Mouse (Mus musculus): ENCODE measurements at regions not wholly inside any gene's neighbourhood (a gene's known extent, or its start where the extent isn't known, plus 50 kb on each side); places are given as distances from the start of the nearest gene placed in this dataset.
"Not testable (repeated sequence)": the region's sequence is repeated elsewhere in the genome, so short reads cannot be mapped to it uniquely, and the experiment has no call there.

GRCm38 (mm10) chr9:94136444-94136843 is 401.4 kb downstream of the 1190002N15Rik start:
- Histone ChIP-seq H3K9ac (ENCODE audit: low read length) (no peak overlapping the region), H3K27me3 (ENCODE audit: control insufficient read depth, insufficient read depth, low read length) (no peaks in the 10 kb centered on the region), H3K4me3 (ENCODE audit: low read depth, low read length) (no peak overlapping the region), H3K9me3 (ENCODE audit: control insufficient read depth, low read length) (no peaks in the 10 kb centered on the region), H3K4me2 (no peak overlapping the region), H3K4me1 (ENCODE audit: control insufficient read depth, insufficient read depth, low read length) (no peaks in the 10 kb centered on the region), H3K36me3 (ENCODE audit: control insufficient read depth, insufficient read depth, low read length) (no peaks in the 10 kb centered on the region), H3K27ac (ENCODE audit: low read depth, low read length) (no peak overlapping the region)
- ATAC-seq (ENCODE audit: low FRiP score) (no peak), DNase-seq (ENCODE audit: low spot score, missing footprints) (no peak)
- WGBS, result 84% methylated on average over 1 of the region's 1 CpGs

GRCm38 (mm10) chr9:94133682-94134081 is 404.2 kb downstream of the 1190002N15Rik start:
- Histone ChIP-seq H3K9me3 (ENCODE audit: control insufficient read depth, low read length) (no peaks in the 10 kb centered on the region), H3K27ac (ENCODE audit: low read depth, low read length) (no peak overlapping the region), H3K9ac (ENCODE audit: low read length) (no peak overlapping the region), H3K27me3 (ENCODE audit: control insufficient read depth, insufficient read depth, low read length) (no peaks in the 10 kb centered on the region), H3K4me1 (ENCODE audit: control insufficient read depth, insufficient read depth, low read length) (no peaks in the 10 kb centered on the region), H3K4me3 (ENCODE audit: low read depth, low read length) (no peak overlapping the region), H3K4me2 (no peak overlapping the region), H3K36me3 (ENCODE audit: control insufficient read depth, insufficient read depth, low read length) (no peaks in the 10 kb centered on the region)
- ATAC-seq (ENCODE audit: low FRiP score) (no peak), DNase-seq (ENCODE audit: low spot score, missing footprints) (no peak)
- WGBS, result 91% methylated on average over 2 of the region's 2 CpGs

- Histone ChIP-seq H3K4me3 (ENCODE audit: low read depth, low read length) (no peak overlapping the region), H3K27ac (ENCODE audit: low read depth, low read length) (no peak overlapping the region), H3K36me3 (ENCODE audit: control insufficient read depth, insufficient read depth, low read length) (no peaks in the 10 kb centered on the region), H3K4me2 (no peak overlapping the region), H3K9ac (ENCODE audit: low read length) (no peak overlapping the region), H3K27me3 (ENCODE audit: control insufficient read depth, insufficient read depth, low read length) (no peaks in the 10 kb centered on the region), H3K4me1 (ENCODE audit: control insufficient read depth, insufficient read depth, low read length) (no peaks in the 10 kb centered on the region), H3K9me3 (ENCODE audit: control insufficient read depth, low read length) (no peaks in the 10 kb centered on the region)
- ATAC-seq (ENCODE audit: low FRiP score), result no peak
- WGBS, result 72% methylated on average over 1 of the region's 1 CpGs
- DNase-seq (ENCODE audit: low spot score, missing footprints), result no peak
Measured at GRCm38 (mm10) chr9:94131367-94131766, 406.5 kb downstream of the 1190002N15Rik start.

- Histone ChIP-seq H3K27me3 (ENCODE audit: control insufficient read depth, insufficient read depth, low read length) (no peaks in the 10 kb centered on the region), H3K9ac (ENCODE audit: low read length) (no peak overlapping the region), H3K27ac (ENCODE audit: low read depth, low read length) (no peak overlapping the region), H3K9me3 (ENCODE audit: control insufficient read depth, low read length) (no peaks in the 10 kb centered on the region), H3K36me3 (ENCODE audit: control insufficient read depth, insufficient read depth, low read length) (no peaks in the 10 kb centered on the region), H3K4me3 (ENCODE audit: low read depth, low read length) (no peak overlapping the region), H3K4me2 (no peak overlapping the region), H3K4me1 (ENCODE audit: control insufficient read depth, insufficient read depth, low read length) (no peaks in the 10 kb centered on the region)
- DNase-seq (ENCODE audit: low spot score, missing footprints) (no peak), ATAC-seq (ENCODE audit: low FRiP score) (no peak)
- 87% methylated on average over 5 of the region's 5 CpGs for WGBS
Measured at GRCm38 (mm10) chr9:94116961-94117360, 420.9 kb downstream of the 1190002N15Rik start.

- H3K36me3 ChIP-seq (ENCODE audit: control insufficient read depth, insufficient read depth, low read length); H3K27me3 ChIP-seq (ENCODE audit: control insufficient read depth, insufficient read depth, low read length); ATAC-seq (ENCODE audit: low FRiP score); H3K9me3 ChIP-seq (ENCODE audit: control insufficient read depth, low read length); H3K4me3 ChIP-seq (ENCODE audit: low read depth, low read length); H3K27ac ChIP-seq (ENCODE audit: low read depth, low read length); H3K4me2 ChIP-seq; H3K9ac ChIP-seq (ENCODE audit: low read length); DNase-seq (ENCODE audit: low spot score, missing footprints); H3K4me1 ChIP-seq (ENCODE audit: control insufficient read depth, insufficient read depth, low read length): not testable (repeated sequence)
- WGBS, result 80% methylated on average over 1 of the region's 1 CpGs
Measured at GRCm38 (mm10) chr9:94107701-94108100, 430.2 kb downstream of the 1190002N15Rik start.

- Histone ChIP-seq H3K4me2 (no peak overlapping the region), H3K4me3 (ENCODE audit: low read depth, low read length) (no peak overlapping the region), H3K27me3 (ENCODE audit: control insufficient read depth, insufficient read depth, low read length) (no peaks in the 10 kb centered on the region), H3K9ac (ENCODE audit: low read length) (no peak overlapping the region), H3K4me1 (ENCODE audit: control insufficient read depth, insufficient read depth, low read length) (no peaks in the 10 kb centered on the region), H3K9me3 (ENCODE audit: control insufficient read depth, low read length) (no peaks in the 10 kb centered on the region), H3K27ac (ENCODE audit: low read depth, low read length) (no peak overlapping the region), H3K36me3 (ENCODE audit: control insufficient read depth, insufficient read depth, low read length) (no peaks in the 10 kb centered on the region)
- no peak for DNase-seq (ENCODE audit: low spot score, missing footprints)
- no peak for ATAC-seq (ENCODE audit: low FRiP score)
- WGBS, result 92% methylated on average over 4 of the region's 4 CpGs
Measured at GRCm38 (mm10) chr9:94104669-94105068, 433.2 kb downstream of the 1190002N15Rik start.

- DNase-seq (ENCODE audit: low spot score, missing footprints), result no peak
- H3K27me3 ChIP-seq (ENCODE audit: control insufficient read depth, insufficient read depth, low read length), result no peaks in the 10 kb centered on the region
- H3K4me1 ChIP-seq (ENCODE audit: control insufficient read depth, insufficient read depth, low read length), result no peaks in the 10 kb centered on the region
- WGBS, result 79% methylated on average over 3 of the region's 3 CpGs
- no peak for ATAC-seq (ENCODE audit: low FRiP score)
- no peak overlapping the region for H3K4me3 ChIP-seq (ENCODE audit: low read depth, low read length)
- H3K4me2 ChIP-seq, result no peak overlapping the region
- no peaks in the 10 kb centered on the region for H3K9me3 ChIP-seq (ENCODE audit: control insufficient read depth, low read length)
- no peaks in the 10 kb centered on the region for H3K36me3 ChIP-seq (ENCODE audit: control insufficient read depth, insufficient read depth, low read length)
- H3K27ac ChIP-seq (ENCODE audit: low read depth, low read length), result no peak overlapping the region
- H3K9ac ChIP-seq (ENCODE audit: low read length), result no peak overlapping the region
Measured at GRCm38 (mm10) chr9:94101958-94102357, 435.9 kb downstream of the 1190002N15Rik start.

GRCm38 (mm10) chr9:94094800-94095199 is 443.1 kb downstream of the 1190002N15Rik start:
- Histone ChIP-seq H3K4me1 (ENCODE audit: control insufficient read depth, insufficient read depth, low read length) (no peaks in the 10 kb centered on the region), H3K9ac (ENCODE audit: low read length) (no peak overlapping the region), H3K4me2 (no peak overlapping the region), H3K27ac (ENCODE audit: low read depth, low read length) (no peak overlapping the region), H3K36me3 (ENCODE audit: control insufficient read depth, insufficient read depth, low read length) (no peaks in the 10 kb centered on the region), H3K9me3 (ENCODE audit: control insufficient read depth, low read length) (no peaks in the 10 kb centered on the region), H3K4me3 (ENCODE audit: low read depth, low read length) (no peak overlapping the region), H3K27me3 (ENCODE audit: control insufficient read depth, insufficient read depth, low read length) (no peaks in the 10 kb centered on the region)
- ATAC-seq (ENCODE audit: low FRiP score) (peak; percentile 68), DNase-seq (ENCODE audit: low spot score, missing footprints) (no peak)
- 31% methylated on average over 2 of the region's 2 CpGs for WGBS

GRCm38 (mm10) chr9:94091658-94092225 is 446.1 kb downstream of the 1190002N15Rik start:
- ATAC-seq (ENCODE audit: low FRiP score) (peak; percentile 77), DNase-seq (ENCODE audit: low spot score, missing footprints) (peak; percentile 89)
- 45% methylated on average over 7 of the region's 7 CpGs for WGBS
- no peak overlapping the region for H3K9ac ChIP-seq (ENCODE audit: low read length)
- H3K27ac ChIP-seq (ENCODE audit: low read depth, low read length), result no peak overlapping the region
- no peaks in the 10 kb centered on the region for H3K4me1 ChIP-seq (ENCODE audit: control insufficient read depth, insufficient read depth, low read length)
- H3K4me3 ChIP-seq (ENCODE audit: low read depth, low read length), result no peak overlapping the region
- no peaks in the 10 kb centered on the region for H3K36me3 ChIP-seq (ENCODE audit: control insufficient read depth, insufficient read depth, low read length)
- H3K4me2 ChIP-seq, result no peak overlapping the region
- no peaks in the 10 kb centered on the region for H3K9me3 ChIP-seq (ENCODE audit: control insufficient read depth, low read length)
- H3K27me3 ChIP-seq (ENCODE audit: control insufficient read depth, insufficient read depth, low read length), result no peaks in the 10 kb centered on the region

Data from midbrain, embryonic 11.5 days (tissue).